Mouse (Mus musculus): ENCODE results near the gene 5730522E02Rik.
A peak's percentile ranks its signal among the peaks of the same experiment; 100 is the strongest.

5730522E02Rik gene

GRCm38 (mm10) chr11:25999738-26000137 is 210.8 kb downstream of the 5730522E02Rik start:
- DNase-seq (ENCODE audit: low spot score): no peak

DNA sequence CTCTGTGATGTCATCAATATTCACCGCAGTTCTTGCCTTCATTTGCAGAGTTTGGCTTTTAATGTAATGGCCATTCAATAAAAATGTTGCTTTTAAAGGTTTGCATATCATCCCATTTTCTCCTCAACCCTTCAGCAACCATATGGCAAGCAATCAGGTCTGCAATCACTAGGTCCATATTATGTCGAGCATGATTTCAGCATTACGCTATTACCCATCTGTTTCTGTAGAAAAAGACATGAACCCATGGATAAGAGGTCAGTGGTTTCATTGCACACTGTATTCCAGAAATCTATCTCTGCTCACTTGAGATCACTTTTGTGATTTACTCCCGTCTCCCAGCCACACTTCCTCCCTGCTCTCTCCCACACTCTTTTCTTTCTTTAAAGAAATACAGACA is 213.1 kb downstream of the 5730522E02Rik start:
- no peak for DNase-seq (ENCODE audit: low spot score)

GRCm38 (mm10) chr11:25994128-25994527 is 216.4 kb downstream of the 5730522E02Rik start:
- DNase-seq (ENCODE audit: low spot score): no peak

GRCm38 (mm10) chr11:25992216-25992615 is 218.3 kb downstream of the 5730522E02Rik start:
- DNase-seq (ENCODE audit: low spot score): no peak

- no peak for DNase-seq (ENCODE audit: low spot score)
These were observed 231.8 kb downstream of the 5730522E02Rik start for GRCm38 (mm10) chr11:25978736-25979276.

DNA sequence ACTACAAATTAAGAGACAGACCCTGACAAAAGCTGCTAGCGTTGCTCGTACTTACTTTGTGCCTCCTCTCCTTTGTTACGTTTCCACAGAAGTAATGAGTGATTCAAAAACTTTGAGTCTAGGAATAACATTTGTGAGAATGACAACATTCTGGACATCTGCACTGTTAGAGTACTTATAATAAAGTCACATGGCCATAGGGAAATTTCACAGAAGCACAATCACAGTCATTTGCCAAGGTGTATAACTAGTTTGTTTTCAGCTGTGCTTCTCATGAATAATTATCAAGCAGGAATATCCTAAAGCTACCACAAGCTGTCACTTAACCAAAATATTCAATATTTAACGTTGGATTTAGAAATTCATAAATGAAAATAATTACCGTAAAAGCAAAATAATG is 269.1 kb downstream of the 5730522E02Rik start:
- no peak for DNase-seq (ENCODE audit: low spot score)

DNA sequence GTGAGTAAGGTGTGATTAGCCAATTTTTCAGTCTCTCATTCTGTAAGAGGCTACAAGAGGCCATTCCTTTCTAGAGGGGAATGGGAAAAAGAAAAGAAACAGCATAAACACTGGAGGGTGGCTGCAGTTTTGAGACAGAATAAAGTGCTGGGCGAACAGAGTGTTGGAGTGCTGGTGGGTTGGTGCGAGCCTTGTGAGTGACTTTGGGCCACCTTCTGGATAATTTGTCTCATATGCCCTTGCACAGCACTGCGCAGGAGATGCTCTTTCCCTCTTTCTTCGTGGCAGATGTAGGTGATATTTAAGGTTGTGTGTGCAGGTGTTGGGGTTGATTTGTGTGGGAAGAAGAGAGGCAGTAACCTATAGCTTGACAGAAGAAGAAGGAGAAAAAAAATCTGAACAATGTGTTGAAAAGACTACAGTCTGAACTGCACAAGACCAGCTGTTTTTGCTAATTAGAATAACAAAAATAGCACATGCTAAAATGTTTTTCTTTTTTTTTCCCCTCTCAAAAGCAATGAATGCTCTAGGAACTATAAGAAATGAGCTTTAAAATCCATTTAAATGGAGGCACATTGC is 269.8 kb downstream of the 5730522E02Rik start:
- no peak for DNase-seq (ENCODE audit: low spot score)

GRCm38 (mm10) chr11:25926267-25926666 is 284.3 kb downstream of the 5730522E02Rik start:
- DNase-seq (ENCODE audit: low spot score): no peak

DNA sequence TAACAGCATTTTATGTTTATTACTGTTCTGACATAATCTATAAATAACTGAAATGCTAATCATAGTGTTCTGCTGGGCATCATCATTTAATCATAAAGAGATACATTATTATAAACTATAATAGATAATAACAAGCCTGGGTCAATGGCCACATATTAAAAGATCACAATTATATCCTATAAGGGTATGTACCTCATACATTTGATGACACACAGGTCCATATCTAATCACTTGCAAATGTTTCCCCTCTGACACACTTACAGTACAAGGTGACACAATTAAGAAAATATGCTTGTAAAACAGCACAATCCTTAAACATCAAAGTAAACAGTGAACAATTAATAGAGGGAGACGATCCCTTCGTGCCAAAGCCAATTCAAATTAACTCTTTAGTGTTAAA is 308.2 kb downstream of the 5730522E02Rik start:
- no peak for DNase-seq (ENCODE audit: low spot score)

- DNase-seq (ENCODE audit: low spot score): no peak
These were observed 308.9 kb downstream of the 5730522E02Rik start for GRCm38 (mm10) chr11:25901666-25902065.

- DNase-seq (ENCODE audit: low spot score): no peak
These were observed 316.7 kb downstream of the 5730522E02Rik start for GRCm38 (mm10) chr11:25893906-25894305.

DNA sequence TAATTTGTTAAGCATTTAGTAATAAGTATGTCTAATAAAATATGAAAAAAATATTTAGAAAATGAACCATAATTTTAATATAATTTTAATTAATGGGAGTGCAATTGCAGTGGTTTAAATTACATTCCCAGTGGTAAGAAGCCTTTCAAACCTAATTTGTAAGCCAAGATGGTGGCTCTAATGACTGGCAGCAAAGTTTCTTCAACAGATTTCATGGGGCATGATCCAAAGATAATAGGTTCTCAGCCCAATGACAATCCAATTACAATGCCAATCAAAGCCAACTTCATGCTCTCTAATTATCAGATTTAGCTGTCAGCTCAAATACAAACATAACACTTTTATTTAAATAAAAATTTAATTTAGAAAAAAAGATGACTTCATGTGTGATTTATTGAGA is 337.6 kb downstream of the 5730522E02Rik start:
- no peak for DNase-seq (ENCODE audit: low spot score)

DNA sequence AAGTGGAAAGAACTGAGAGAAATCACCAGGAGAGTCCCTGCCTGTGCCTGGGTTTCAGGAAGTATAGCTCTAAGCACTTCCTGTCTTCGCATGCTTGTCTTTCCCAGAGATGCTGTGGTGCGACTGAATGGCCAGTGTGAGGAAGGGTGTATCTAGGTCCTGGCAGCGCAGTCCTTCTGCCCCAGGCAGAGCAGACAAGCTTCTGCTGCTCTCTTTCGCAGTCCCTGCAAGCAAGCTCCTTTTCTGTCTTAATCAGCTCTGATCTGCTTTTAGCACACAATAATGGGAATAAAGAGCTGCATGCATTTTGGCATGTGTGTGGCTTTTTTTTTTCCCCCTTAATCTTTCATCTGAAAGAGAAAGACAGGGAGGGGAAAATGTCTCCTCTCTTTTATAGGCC is 338.2 kb downstream of the 5730522E02Rik start:
- DNase-seq (ENCODE audit: low spot score): no peak

DNA sequence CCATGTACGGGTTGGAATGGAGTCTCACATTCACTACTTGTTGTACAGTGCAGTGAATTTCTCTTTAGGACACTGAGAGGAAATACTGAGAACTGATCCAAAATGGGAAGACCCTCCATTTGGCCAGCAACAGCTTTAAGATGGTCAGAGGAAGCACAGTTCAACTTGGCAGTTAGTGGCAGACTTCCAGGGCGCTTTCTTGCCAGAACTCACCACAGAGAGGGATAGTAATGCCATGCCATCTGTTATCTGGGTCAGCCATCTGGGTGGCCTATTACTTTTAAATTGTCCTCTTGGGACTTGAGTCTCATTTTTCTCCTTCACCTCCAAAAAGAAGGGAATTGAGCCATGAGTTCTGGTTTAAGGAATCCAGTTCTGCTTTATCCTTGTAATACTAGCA is 344.3 kb downstream of the 5730522E02Rik start:
- no peak for DNase-seq (ENCODE audit: low spot score)

DNA sequence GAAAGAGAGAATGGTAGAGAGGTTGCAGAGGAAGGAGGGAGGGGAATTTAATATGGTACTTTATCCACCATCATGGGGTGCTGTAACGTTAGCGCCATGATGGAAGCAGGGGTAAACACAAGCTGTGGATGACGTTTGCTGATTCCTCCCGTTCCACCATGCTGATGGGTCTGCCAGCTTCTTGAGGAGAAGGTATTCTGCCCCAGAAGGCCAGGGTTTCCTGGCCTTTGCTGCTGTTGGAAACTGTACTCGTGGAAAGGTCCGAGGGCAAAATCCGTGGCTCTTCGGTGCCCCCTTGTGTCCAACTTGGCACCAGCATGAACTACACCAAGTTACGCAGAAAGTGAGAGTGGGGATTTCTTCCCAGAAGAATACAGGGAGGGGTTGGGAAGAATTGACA is 347.9 kb downstream of the 5730522E02Rik start:
- peak; percentile 5 for DNase-seq (ENCODE audit: low spot score)

- DNase-seq (ENCODE audit: low spot score): no peak
These were observed 353.7 kb downstream of the 5730522E02Rik start for GRCm38 (mm10) chr11:25856629-25857568.

DNA sequence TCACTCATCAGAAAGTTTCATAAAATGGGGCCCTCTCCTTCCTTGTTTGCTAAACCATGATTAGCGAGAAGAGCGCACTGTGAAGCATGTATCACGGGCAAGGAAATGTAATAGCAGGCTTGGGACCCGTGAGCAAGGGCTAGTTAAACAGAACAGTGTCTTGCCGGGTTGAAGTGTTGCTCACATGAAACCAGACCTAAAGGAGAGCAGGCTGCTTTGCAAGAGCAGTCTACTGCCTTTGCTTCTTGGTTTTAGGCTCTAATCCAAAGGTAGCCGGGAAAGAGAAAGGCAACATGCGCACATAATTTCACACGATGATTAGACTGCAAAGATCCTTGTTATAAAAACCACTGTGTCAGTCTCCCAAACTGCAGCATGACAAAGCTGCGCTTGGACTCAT is 354.8 kb downstream of the 5730522E02Rik start:
- no peak for DNase-seq (ENCODE audit: low spot score)

- DNase-seq (ENCODE audit: low spot score): no peak
These were observed 356.3 kb downstream of the 5730522E02Rik start for GRCm38 (mm10) chr11:25854216-25854615.

DNA sequence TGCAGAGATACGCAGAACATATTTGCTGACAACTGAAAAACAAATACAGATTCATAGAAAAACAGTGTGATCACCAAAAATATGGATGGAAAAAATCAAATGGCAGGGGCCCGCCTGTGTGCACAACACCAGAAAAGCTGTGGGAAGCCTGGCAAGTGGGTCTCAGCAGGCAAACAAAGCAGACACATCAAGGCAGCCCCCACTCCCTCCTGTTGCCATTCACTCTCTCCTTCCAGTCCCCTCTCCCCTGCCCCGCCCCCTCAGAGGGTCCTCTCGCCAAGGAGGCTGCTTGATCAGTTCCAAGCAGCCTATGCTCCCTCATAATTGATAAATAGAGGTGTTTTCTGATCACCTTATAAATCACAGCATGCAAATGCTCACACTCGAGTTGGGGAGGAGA is 357.5 kb downstream of the 5730522E02Rik start:
- no peak for DNase-seq (ENCODE audit: low spot score)

DNA sequence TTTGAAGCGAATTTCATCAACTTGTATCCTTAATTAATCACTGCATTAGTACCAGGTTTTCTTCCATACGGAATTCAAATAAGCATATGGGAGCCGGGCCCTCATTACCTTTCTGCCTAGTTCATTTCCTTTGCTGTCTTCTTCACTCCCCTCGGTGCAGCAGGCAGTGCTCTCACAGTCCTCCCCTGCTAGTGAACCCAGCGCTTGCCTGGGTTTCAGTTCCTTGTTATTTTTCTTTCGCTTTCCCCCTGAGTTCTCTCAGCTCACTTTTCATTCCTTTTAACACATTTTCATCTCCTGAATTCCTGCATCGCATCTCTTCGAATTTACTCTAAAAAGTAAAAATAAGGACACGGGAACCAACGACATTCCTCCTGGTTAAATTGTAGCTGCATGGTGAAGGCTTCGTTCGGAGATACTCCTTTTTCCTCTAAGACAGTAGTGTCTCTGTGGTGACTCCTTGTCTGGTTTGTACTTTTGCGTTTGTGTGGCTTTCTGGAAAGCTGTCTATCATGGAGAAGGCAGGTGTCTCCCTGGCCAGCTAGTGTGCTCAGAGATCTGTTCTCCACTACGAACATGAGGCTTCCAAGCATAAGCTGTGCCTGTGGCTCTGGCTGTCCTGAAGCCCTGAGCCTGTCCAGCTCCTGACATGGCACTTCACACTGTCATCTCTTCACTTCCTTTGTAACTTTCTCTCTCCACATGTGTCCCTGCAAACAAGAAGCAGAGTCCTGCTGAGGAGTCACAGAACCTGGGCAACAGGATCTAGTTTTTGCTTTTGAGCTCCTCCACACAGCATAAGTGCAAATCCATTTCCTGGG is 361.5 kb downstream of the 5730522E02Rik start:
- no peak for DNase-seq (ENCODE audit: low spot score)

DNA sequence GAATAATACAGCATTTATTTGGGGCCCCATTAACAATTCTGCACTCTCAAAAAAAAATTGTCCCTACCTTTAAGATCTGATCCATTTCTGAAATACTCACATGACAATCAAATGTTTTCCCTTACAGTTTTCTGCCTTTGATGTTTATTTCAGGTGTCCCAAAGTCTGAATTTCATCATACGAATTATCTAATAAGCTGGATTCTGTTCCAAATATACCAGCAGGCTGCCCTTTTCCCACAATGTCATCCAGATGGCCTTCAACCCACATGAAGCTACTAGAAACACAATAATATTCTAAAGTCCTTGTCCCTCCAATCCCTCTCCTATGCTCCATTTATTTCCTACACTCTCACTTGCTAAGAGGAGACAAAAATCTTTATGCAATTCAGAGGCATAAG is 372.1 kb downstream of the 5730522E02Rik start:
- no peak for DNase-seq (ENCODE audit: low spot score)

GRCm38 (mm10) chr11:25819789-25820188 is 390.8 kb downstream of the 5730522E02Rik start:
- DNase-seq (ENCODE audit: low spot score): no peak
